Mouse (Mus musculus) heart, adult 2 months (tissue): Measurements from ENCODE around the gene Yju2. TPM values are rescaled to one million over a fixed set of nuclear protein-coding genes. Genes with fewer than 3 reads are reported as not detected.
"Not testable (repeated sequence)": the region's sequence is repeated elsewhere in the genome, so short reads cannot be mapped to it uniquely, and the experiment has no call there.

Experiments used
- DNase-seq, 2 experiments: peaks; one replicate each; pipeline ENCODE4 v3.0.0; 2021
- H3K27ac ChIP-seq: fragments of 200-600 bp; 2 replicates; pipeline ENCODE4 v1.8.1; 2022
- H3K27me3 ChIP-seq: fragments of 200-500 bp; 2 replicates; pipeline ENCODE4 v1.6.1; 2012; ENCODE audit warnings: mild to moderate bottlenecking, low read length, inconsistent platforms, mixed read lengths; ENCODE audit not compliant: control insufficient read depth, insufficient read depth
- H3K36me3 ChIP-seq: fragments of 200-500 bp; 2 replicates; pipeline ENCODE4 v1.6.1; 2012; ENCODE audit warnings: low read length, inconsistent platforms; ENCODE audit not compliant: control insufficient read depth, insufficient read depth
- H3K4me1 ChIP-seq: fragments of 200-500 bp; 2 replicates; pipeline ENCODE4 v1.6.1; 2011; ENCODE audit warnings: low read length; ENCODE audit not compliant: control insufficient read depth, insufficient read depth
- H3K4me3 ChIP-seq: fragments of 200-600 bp; 2 replicates; pipeline ENCODE4 v1.8.1; 2022
- H3K79me2 ChIP-seq: fragments of 200-500 bp; replicated peaks from 2 replicates; pipeline ENCODE4 v1.6.1; 2012; ENCODE audit warnings: mild to moderate bottlenecking, inconsistent platforms, low read length, moderate library complexity, mixed read lengths; ENCODE audit not compliant: control insufficient read depth, insufficient read depth
- H3K9ac ChIP-seq: fragments of 200-500 bp; 2 replicates; pipeline ENCODE4 v1.6.1; 2012; ENCODE audit warnings: low read depth, mild to moderate bottlenecking, control low read depth, inconsistent platforms, low read length, mixed read lengths
- CTCF ChIP-seq: fragments of 200-600 bp; IDR thresholded peaks from 2 replicates; pipeline ENCODE4 v1.8.1; 2022; ENCODE audit warnings: antibody characterized with exemption, mild to moderate bottlenecking, moderate library complexity
- EP300 ChIP-seq: fragments of 200-500 bp; IDR thresholded peaks from 2 replicates; pipeline ENCODE4 v1.6.1; 2011; ENCODE audit warnings: low read depth, low read length, control low read depth; ENCODE audit not compliant: insufficient read depth
- POLR2A ChIP-seq: fragments of 200-500 bp; IDR thresholded peaks from 2 replicates; pipeline ENCODE4 v1.6.1; 2011; ENCODE audit warnings: mild to moderate bottlenecking, low read depth, low read length, control low read depth; ENCODE audit not compliant: insufficient read depth
- WGBS: fragments of 180-500 bp; shearing (Covaris S2); methylation state at CpG from one replicate; pipeline ENCODE4 v1.1.7; 2018; 5-methylcytosine and 5-hydroxymethylcytosine counted together
- intact Hi-C: fragments of 180-260 bp; cut with DNase I; formaldehyde crosslinking; loops from one replicate; pipeline ENCODE4 v1.15.1; 2025
- polyA plus RNA-seq: library from polyadenylated mRNA; depleted of rRNA; stranded (reverse); fragments of >200 nt; gene quantifications from 2 replicates; pipeline ENCODE4 v1.2.3, GENCODE M21; 2012
- total RNA-seq, 2 experiments: library from RNA; stranded (reverse); gene quantifications; 2 replicates each; pipeline ENCODE4 v1.2.3; 2021

Yju2 gene
- total and polyA plus RNA-seq, 3 experiments: 3.7 to 9.2 (median 8.3) TPM

DNA sequence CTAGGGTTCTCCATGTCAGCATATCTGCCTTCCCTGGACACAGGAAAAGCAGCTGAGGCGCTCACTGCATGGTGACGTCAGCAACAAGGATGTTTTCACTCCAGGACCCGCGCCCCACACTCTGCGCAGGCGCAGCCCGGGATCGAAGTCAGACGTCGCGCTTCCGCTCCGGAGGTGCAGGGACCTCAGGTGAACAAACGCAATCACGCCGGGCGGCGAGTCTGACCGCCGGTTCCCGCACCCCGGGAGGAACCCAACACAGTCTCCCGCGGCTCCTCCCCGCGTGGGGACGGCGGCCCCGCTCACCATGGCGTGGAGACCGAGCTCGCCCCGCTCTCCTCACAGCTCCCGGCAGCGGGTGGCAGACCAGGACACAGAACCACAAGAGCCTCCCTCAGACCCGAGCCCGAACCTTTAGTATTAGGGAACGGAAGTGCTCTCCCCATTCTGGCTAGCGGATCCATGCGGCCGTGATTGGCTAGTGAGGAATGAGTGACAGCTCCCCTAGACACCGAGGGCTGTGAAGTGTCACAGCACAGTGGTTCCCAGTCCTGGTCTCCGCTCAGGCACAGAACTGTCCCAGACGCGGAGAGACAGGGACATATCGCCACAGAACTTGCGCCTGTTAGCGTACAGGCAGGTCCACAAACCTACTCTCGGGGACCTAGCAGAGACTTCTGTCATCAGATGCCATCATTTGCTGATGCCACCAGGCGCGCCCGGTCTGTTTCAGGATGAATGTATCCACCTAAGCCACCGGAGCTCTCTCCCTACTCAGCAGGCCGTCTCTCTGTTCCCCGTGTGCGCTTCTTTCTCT, 13.8 kb upstream of the Yju2 start:
- H3K9ac ChIP-seq: peak overlapping the region; percentile 84
- under 1% methylated on average over 56 of the region's 56 CpGs for WGBS
- H3K36me3 ChIP-seq, H3K4me1 ChIP-seq, H3K79me2 ChIP-seq, H3K27me3 ChIP-seq: not testable (repeated sequence)
- peak; percentile 85 for TF ChIP-seq POLR2A
- 0 out of 2 replicates have a peak, but pooled peaks have one; percentile 19 for TF ChIP-seq EP300
- H3K27ac ChIP-seq: peak overlapping the region; percentile 94
- DNase-seq: peak; percentile 92 to 95
- intact Hi-C loops: loop anchor here (2.0 to 5.0 kb wide), 2 partner anchors 14 to 53 kb away; partner anchors contain the start of genes Yju2 and Zfp959
- H3K4me3 ChIP-seq: peak overlapping the region; percentile 64

DNA sequence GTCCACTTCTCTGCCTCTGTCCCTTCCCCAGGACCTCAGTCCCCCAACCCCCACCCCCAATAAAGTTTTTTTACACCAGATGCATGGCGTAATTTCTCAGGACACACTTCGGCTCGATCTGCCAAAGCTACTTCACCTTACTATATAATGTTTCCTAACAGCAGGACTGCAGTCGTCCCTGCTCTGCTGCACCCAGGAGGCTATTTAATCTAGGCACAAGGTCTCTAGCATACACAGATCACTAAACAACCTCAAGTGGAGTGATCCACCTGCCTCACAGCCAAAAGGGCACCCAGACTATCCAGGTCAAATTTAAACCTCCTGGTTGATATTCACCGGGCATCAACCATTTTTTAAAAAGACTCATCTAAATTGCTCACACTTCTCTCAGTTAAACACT, 13.2 kb upstream of the Yju2 start:
- peak in 1 of 2 experiments; percentile 17 for DNase-seq
- H3K27me3 ChIP-seq: no peaks in the 10 kb centered on the region
- H3K4me3 ChIP-seq: peak overlapping the region; percentile 64
- peak overlapping the region; percentile 94 for H3K27ac ChIP-seq
- 22% methylated on average over 5 of the region's 5 CpGs for WGBS
- H3K36me3 ChIP-seq: no peaks in the 10 kb centered on the region
- intact Hi-C loops: loop anchor here (2.0 to 5.0 kb wide), 2 partner anchors 13 to 53 kb away; partner anchors contain the start of genes Yju2 and Zfp959
- peaks cover 1% of the 10 kb centered on the region; the same call in 1 of the 2 replicates for H3K4me1 ChIP-seq
- peak overlapping the region; percentile 73 for H3K9ac ChIP-seq
- no peaks in the 10 kb centered on the region; the same call in 1 of the 2 replicates for H3K79me2 ChIP-seq
- TF ChIP-seq EP300: no peak
- no peak for TF ChIP-seq POLR2A
- TF ChIP-seq CTCF: no peak

- H3K4me3 ChIP-seq: no peak overlapping the region
- no peak overlapping the region for H3K27ac ChIP-seq
- intact Hi-C loops: loop anchor here (5.0 kb wide), 1 partner anchor 56 kb away; the partner anchor contains the start of gene Zfp959
- 85% methylated on average over 4 of the region's 4 CpGs for WGBS
- no peak for DNase-seq
- no peaks in the 10 kb centered on the region for H3K79me2 ChIP-seq
- H3K9ac ChIP-seq: no peak overlapping the region
- H3K36me3 ChIP-seq: no peaks in the 10 kb centered on the region
- H3K27me3 ChIP-seq: no peaks in the 10 kb centered on the region
- H3K4me1 ChIP-seq: peaks cover 1% of the 10 kb centered on the region; the same call in 1 of the 2 replicates
- TF ChIP-seq EP300 (no peak), POLR2A (no peak), CTCF (no peak)
Measured at GRCm38 (mm10) chr17:55948647-55949046, 10.3 kb upstream of the Yju2 start.

GRCm38 (mm10) chr17:55949400-55949799, 9.5 kb upstream of the Yju2 start, which contains the start of gene Zfp119b:
Gene Zfp119b, minus strand, starts transcription at chr17:55949500.
- TF ChIP-seq CTCF (no peak), EP300 (no peak), POLR2A (no peak)
- no peaks in the 10 kb centered on the region for H3K36me3 ChIP-seq
- DNase-seq: no peak
- H3K27ac ChIP-seq: no peak within 1 kb of the TSS
- 79% methylated on average over 2 of the region's 2 CpGs for WGBS
- H3K79me2 ChIP-seq: no peaks in the 10 kb centered on the region
- no peak within 1 kb of the TSS for H3K4me3 ChIP-seq
- intact Hi-C loops: loop anchor here (5.0 kb wide), 1 partner anchor 57 kb away; the partner anchor contains the start of gene Zfp959
- H3K9ac ChIP-seq: no peak within 1 kb of the TSS
- no peaks in the 10 kb centered on the region; the same call in 1 of the 2 replicates for H3K4me1 ChIP-seq
- no peaks in the 10 kb centered on the region for H3K27me3 ChIP-seq

GRCm38 (mm10) chr17:55950601-55951000, 8.3 kb upstream of the Yju2 start:
- Histone ChIP-seq H3K79me2 (no peaks in the 10 kb centered on the region), H3K4me1 (no peaks in the 10 kb centered on the region), H3K9ac (no peak overlapping the region), H3K27ac (no peak overlapping the region), H3K4me3 (no peak overlapping the region), H3K36me3 (no peaks in the 10 kb centered on the region), H3K27me3 (no peaks in the 10 kb centered on the region)
- 67% methylated on average over 9 of the region's 9 CpGs for WGBS
- TF ChIP-seq POLR2A (no peak), EP300 (no peak), CTCF (no peak)
- intact Hi-C loops: loop anchor here (10.0 kb wide), 1 partner anchor 304 kb away; the partner anchor contains the start of gene Fem1a
- DNase-seq: no peak

- intact Hi-C loops: loop anchor here (10.0 kb wide), 1 partner anchor 303 kb away; the partner anchor contains the start of gene Fem1a
- TF ChIP-seq POLR2A (no peak), CTCF (no peak), EP300 (no peak)
- no peak for DNase-seq
- no peak overlapping the region for H3K4me3 ChIP-seq
- H3K4me1 ChIP-seq: no peaks in the 10 kb centered on the region
- H3K79me2 ChIP-seq: no peaks in the 10 kb centered on the region
- H3K27me3 ChIP-seq: no peaks in the 10 kb centered on the region
- H3K27ac ChIP-seq: no peak overlapping the region
- H3K36me3 ChIP-seq: no peaks in the 10 kb centered on the region
- no peak overlapping the region for H3K9ac ChIP-seq
Measured at GRCm38 (mm10) chr17:55952041-55952440, 6.9 kb upstream of the Yju2 start.
